Mouse (Mus musculus) midbrain, embryonic 11.5 days (tissue): ENCODE measurements around the gene Wdr13. TPM values are rescaled to one million over a fixed set of nuclear protein-coding genes. Genes with fewer than 3 reads are reported as not detected.
A peak's percentile ranks its signal among the peaks of the same experiment; 100 is the strongest.

Experiments used
- ATAC-seq: fragments of 200-750 bp; cut with Nextera tagmentation; 2 replicates; pipeline ENCODE4 v1.8.0; 2017; ENCODE audit warnings: moderate TSS enrichment, moderate library complexity; ENCODE audit not compliant: low FRiP score
- DNase-seq: peaks from one replicate; pipeline ENCODE4 v3.0.0; 2015; ENCODE audit warnings: low spot score; ENCODE audit errors: missing footprints
- H3K27ac ChIP-seq: fragments of 300-500 bp; sonication (generic); 2 replicates; pipeline ENCODE4 v1.5.1; 2014; ENCODE audit warnings: low read depth, low read length
- H3K27me3 ChIP-seq: fragments of 300-500 bp; sonication (generic); 2 replicates; pipeline ENCODE4 v1.6.1; 2014; ENCODE audit warnings: mild to moderate bottlenecking, low read length, moderate library complexity, mixed read lengths; ENCODE audit not compliant: control insufficient read depth, insufficient read depth
- H3K36me3 ChIP-seq: fragments of 300-500 bp; sonication (generic); 2 replicates; pipeline ENCODE4 v1.6.1; 2014; ENCODE audit warnings: mild to moderate bottlenecking, low read length, moderate library complexity, mixed read lengths; ENCODE audit not compliant: control insufficient read depth, insufficient read depth
- H3K4me1 ChIP-seq: fragments of 300-500 bp; sonication (generic); 2 replicates; pipeline ENCODE4 v1.6.1; 2014; ENCODE audit warnings: low read length; ENCODE audit not compliant: control insufficient read depth, insufficient read depth
- H3K4me2 ChIP-seq: fragments of 300-500 bp; sonication (generic); 2 replicates; pipeline ENCODE4 v1.6.1; 2014; ENCODE audit warnings: mild to moderate bottlenecking, moderate library complexity
- H3K4me3 ChIP-seq: fragments of 300-500 bp; sonication (generic); 2 replicates; pipeline ENCODE4 v1.5.1; 2014; ENCODE audit warnings: low read depth, low read length
- H3K9ac ChIP-seq: fragments of 300-500 bp; sonication (generic); 2 replicates; pipeline ENCODE4 v1.6.1; 2014; ENCODE audit warnings: low read length
- H3K9me3 ChIP-seq: fragments of 300-500 bp; sonication (generic); 2 replicates; pipeline ENCODE4 v1.6.1; 2016; ENCODE audit warnings: low read length; ENCODE audit not compliant: control insufficient read depth
- WGBS: fragments of 180-500 bp; shearing (Covaris S2); extraction: QIAGEN DNeasy Blood & Tissue Kit; methylation state at CpG from one replicate; pipeline ENCODE4 v1.1.7; 2014; 5-methylcytosine and 5-hydroxymethylcytosine counted together
- polyA plus RNA-seq: library from polyadenylated mRNA; unstranded; fragments of >200 nt; fragmentation: Nextera tagmentation; extraction: Ambion mirVana; gene quantifications from 2 replicates; pipeline ENCODE4 v1.2.1, GENCODE M21; 2014

The Wdr13 gene
- polyA plus RNA-seq = 21.9 and 23.4 TPM in 2 replicates

- WGBS = 17% methylated on average over 40 of the region's 40 CpGs
- Histone ChIP-seq H3K36me3 (no peaks in the 10 kb centered on the region), H3K27me3 (no peaks in the 10 kb centered on the region), H3K9me3 (no peaks in the 10 kb centered on the region; the same call in 1 of the 2 replicates), H3K4me2 (peak within 1 kb of the TSS; percentile 64), H3K9ac (peak within 1 kb of the TSS; percentile 62), H3K27ac (peak within 1 kb of the TSS; percentile 86), H3K4me3 (peak within 1 kb of the TSS; percentile 43), H3K4me1 (no peaks in the 10 kb centered on the region)
- DNase-seq (peak; percentile 96), ATAC-seq (peak; percentile 88)
Observed at GRCm38 (mm10) chrX:8132017-8132976, at the start of gene Wdr13. Gene Wdr13, minus strand, starts transcription at chrX:8132892.

GRCm38 (mm10) chrX:8179646-8180045 is 47.0 kb upstream of the Wdr13 start:
- WGBS = 95% methylated on average over 5 of the region's 5 CpGs
- DNase-seq (no peak), ATAC-seq (no peak)
- H3K27me3 ChIP-seq = no peaks in the 10 kb centered on the region
- no peak overlapping the region for H3K9ac ChIP-seq
- no peak overlapping the region for H3K27ac ChIP-seq
- H3K9me3 ChIP-seq = no peaks in the 10 kb centered on the region
- no peak overlapping the region for H3K4me2 ChIP-seq
- H3K4me1 ChIP-seq = no peaks in the 10 kb centered on the region
- H3K4me3 ChIP-seq = no peak overlapping the region
- H3K36me3 ChIP-seq = no peaks in the 10 kb centered on the region

GRCm38 (mm10) chrX:8178871-8179270 is 46.2 kb upstream of the Wdr13 start:
- DNase-seq (no peak), ATAC-seq (no peak)
- Histone ChIP-seq H3K36me3 (no peaks in the 10 kb centered on the region), H3K4me1 (no peaks in the 10 kb centered on the region), H3K9ac (no peak overlapping the region), H3K27me3 (no peaks in the 10 kb centered on the region), H3K27ac (no peak overlapping the region), H3K4me2 (no peak overlapping the region), H3K4me3 (no peak overlapping the region), H3K9me3 (no peaks in the 10 kb centered on the region)
- 100% methylated on average over 2 of the region's 2 CpGs for WGBS

GRCm38 (mm10) chrX:8175504-8176385 is 43.1 kb upstream of the Wdr13 start, which contains the start of gene Tbc1d25:
Gene Tbc1d25, minus strand, starts transcription at chrX:8176181.
- 11% methylated on average over 56 of the region's 56 CpGs for WGBS
- ATAC-seq = peak; percentile 95

GRCm38 (mm10) chrX:8175169-8175503 is 42.4 kb upstream of the Wdr13 start:
- Histone ChIP-seq H3K27me3 (no peaks in the 10 kb centered on the region), H3K27ac (no peak overlapping the region), H3K4me2 (peak overlapping the region; percentile 51), H3K4me3 (peak overlapping the region; percentile 55), H3K4me1 (no peaks in the 10 kb centered on the region), H3K9me3 (no peaks in the 10 kb centered on the region), H3K36me3 (no peaks in the 10 kb centered on the region), H3K9ac (peak overlapping the region; percentile 55)
- ATAC-seq = no peak
- 15% methylated on average over 4 of the region's 4 CpGs for whole genome bisulfite sequencing
- DNase-seq = no peak

More at GRCm38 (mm10) chrX:8175504-8176385, 43.1 kb upstream of the Wdr13 start, which contains the start of gene Tbc1d25:
- Histone ChIP-seq H3K9ac (peak within 1 kb of the TSS; percentile 55), H3K36me3 (no peaks in the 10 kb centered on the region), H3K27ac (no peak within 1 kb of the TSS), H3K4me1 (no peaks in the 10 kb centered on the region), H3K9me3 (no peaks in the 10 kb centered on the region), H3K4me2 (peak within 1 kb of the TSS; percentile 51), H3K4me3 (peak within 1 kb of the TSS; percentile 55), H3K27me3 (no peaks in the 10 kb centered on the region)
- peak; percentile 96 for DNase-seq

- DNase-seq = no peak
- Histone ChIP-seq H3K4me1 (no peaks in the 10 kb centered on the region), H3K4me2 (no peak overlapping the region), H3K9me3 (no peaks in the 10 kb centered on the region), H3K9ac (no peak overlapping the region), H3K4me3 (no peak overlapping the region), H3K36me3 (no peaks in the 10 kb centered on the region), H3K27ac (no peak overlapping the region), H3K27me3 (no peaks in the 10 kb centered on the region)
- no peak for ATAC-seq
- 94% methylated on average over 10 of the region's 10 CpGs for WGBS
Observed at GRCm38 (mm10) chrX:8167716-8168647, 35.3 kb upstream of the Wdr13 start.

GRCm38 (mm10) chrX:8164471-8164870 is 31.8 kb upstream of the Wdr13 start:
- Histone ChIP-seq H3K4me3 (no peak overlapping the region), H3K4me2 (no peak overlapping the region), H3K27ac (no peak overlapping the region), H3K9me3 (no peaks in the 10 kb centered on the region), H3K27me3 (no peaks in the 10 kb centered on the region), H3K4me1 (no peaks in the 10 kb centered on the region), H3K9ac (no peak overlapping the region), H3K36me3 (no peaks in the 10 kb centered on the region)
- DNase-seq = no peak
- 88% methylated on average over 4 of the region's 4 CpGs for WGBS
- no peak for ATAC-seq

GRCm38 (mm10) chrX:8163076-8163475 is 30.4 kb upstream of the Wdr13 start:
- no peak for DNase-seq
- no peak overlapping the region for H3K4me2 ChIP-seq
- WGBS = 94% methylated on average over 5 of the region's 5 CpGs
- H3K4me3 ChIP-seq = no peak overlapping the region
- no peak overlapping the region for H3K9ac ChIP-seq
- H3K4me1 ChIP-seq = no peaks in the 10 kb centered on the region
- H3K27me3 ChIP-seq = no peaks in the 10 kb centered on the region
- no peaks in the 10 kb centered on the region for H3K9me3 ChIP-seq
- no peak for ATAC-seq
- no peak overlapping the region for H3K27ac ChIP-seq
- H3K36me3 ChIP-seq = no peaks in the 10 kb centered on the region
